Mouse (Mus musculus) gastrocnemius, adult 18-20 months (tissue): ENCODE measurements around the gene Kcnh2. TPM values are rescaled to one million over a fixed set of nuclear protein-coding genes. Genes with fewer than 3 reads are reported as not detected.

Source experiments
- DNase-seq: peaks from one replicate; pipeline ENCODE4 v3.0.0; 2021; ENCODE audit warnings: low spot score
- total RNA-seq, 2 experiments: library from RNA; stranded (reverse); gene quantifications; 2 replicates each; pipeline ENCODE4 v1.2.3; 2021

Kcnh2 gene
- total RNA-seq, 2 experiments from 2014 or later, result 1.1 to 1.5 TPM

DNA sequence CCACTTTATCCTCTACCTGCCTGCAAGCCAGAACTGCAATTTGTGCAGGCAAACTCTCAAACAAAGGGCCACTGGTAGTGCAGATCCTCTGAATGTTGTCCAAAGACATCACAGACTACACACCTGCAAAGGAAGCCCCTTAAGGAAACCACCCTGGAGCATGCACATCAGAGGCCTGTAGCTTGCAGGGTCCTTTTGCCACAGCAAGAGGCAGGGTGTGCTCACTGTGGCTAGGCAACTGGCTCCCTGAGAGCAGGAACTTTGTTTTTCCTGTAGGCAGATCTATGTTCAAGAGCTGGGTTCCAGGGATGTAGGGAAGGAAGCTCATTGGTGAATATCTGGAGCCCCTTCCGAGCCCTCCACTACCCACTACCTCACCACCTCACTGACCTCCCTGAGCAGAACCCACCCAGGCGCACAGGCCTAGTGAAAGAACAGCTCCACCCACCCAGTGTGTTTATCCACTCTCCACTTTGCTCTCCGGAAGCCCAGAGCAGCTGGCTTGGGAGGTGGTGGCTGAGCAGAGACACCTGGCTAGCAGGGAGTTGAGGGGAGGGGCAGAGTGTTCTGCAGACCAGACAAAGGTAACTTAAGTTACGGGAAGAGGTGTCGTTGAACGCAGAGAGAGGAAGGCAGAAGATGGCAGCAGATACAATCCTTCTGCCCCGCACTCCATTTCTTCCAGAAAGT lies 4.1 kb downstream of the Kcnh2 start:
- DNase-seq, result no peak

DNA sequence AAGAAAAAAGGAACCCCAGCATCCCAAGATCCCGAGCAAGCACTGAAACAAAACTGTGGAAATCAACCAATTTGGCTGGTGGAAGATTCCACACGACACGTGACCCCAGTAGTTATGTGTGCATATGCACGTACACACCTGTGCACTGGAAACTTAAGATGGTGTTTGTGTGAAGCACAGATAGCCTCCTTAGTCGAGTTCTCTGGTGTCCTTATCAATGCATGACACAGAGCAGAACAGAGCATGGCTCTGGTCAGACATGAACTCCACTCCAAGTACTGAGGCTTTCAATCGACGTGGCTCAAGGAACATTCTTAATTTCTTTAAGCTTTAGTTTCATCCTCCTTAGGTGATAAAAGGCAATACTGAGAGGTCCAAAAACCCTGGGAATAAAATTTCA lies 5.1 kb downstream of the Kcnh2 start:
- DNase-seq, result no peak

DNA sequence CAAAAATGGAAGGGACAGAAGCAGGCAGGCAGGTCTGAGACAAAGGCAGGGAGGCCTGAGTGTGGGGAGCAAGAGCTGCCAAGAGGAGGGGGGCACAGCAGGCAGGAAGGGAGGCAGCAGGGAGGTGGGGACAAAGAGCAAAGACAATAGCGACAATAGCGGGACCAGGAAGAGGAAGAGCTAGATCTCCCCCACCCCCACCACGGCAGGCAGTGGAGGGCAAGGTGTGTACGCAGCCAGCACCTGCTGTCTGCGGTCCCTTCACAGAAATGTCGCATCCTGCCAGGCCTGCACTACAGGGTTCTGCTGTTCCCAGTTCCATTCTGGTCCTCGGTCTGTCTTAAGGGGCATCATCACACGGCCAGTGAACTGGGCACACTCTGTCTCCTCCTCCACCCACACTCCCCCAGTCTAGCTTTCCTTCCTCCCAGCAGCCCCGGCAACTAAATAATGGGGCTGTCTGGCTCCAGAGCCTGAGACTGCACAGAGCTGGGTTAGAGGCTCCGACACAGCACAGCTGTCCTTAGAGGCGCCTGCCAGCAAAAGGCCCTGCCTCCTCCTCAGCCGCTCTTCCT lies 6.8 kb downstream of the Kcnh2 start:
- DNase-seq, result no peak

DNA sequence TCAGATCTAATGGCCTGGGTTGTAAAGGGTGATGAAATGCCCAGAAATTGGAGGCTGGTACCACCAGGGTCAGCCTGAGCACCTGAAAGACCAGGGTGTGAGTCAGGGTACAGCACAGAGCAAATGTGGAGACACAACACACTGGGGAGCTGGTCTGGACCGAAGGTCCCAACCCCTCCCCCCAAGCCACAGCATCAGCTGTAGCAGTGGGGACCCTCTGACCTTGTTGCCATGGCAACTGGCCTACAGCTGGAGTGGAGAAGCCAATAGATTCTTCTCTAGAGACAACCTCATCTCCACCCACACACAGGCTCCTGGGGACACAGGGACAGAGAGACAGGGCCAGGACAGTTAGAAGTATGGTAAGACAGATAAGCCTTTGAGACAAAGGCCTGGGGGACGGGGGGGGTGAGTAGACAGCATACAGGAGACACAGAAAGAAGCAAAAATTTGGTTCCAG lies 7.4 kb downstream of the Kcnh2 start:
- DNase-seq, result no peak

DNA sequence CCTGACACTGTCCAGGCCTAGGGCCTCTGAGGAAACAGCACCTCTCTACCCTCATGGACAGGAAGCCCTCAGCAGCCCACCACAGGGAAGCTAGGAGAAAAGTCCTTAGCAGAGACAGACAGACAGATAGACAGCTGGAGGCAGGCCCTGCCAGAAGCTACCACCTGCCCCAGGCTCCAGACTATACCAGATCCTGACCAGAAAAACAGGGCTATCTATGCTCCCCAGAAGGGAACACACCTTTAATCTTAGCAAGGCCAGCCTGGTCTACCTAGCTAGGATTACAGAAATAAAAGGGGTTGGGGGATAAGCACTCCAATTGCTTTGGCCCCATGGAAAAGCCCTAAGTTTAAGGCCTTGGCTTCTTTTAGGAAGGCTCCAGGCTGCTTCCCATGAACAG lies 8.0 kb downstream of the Kcnh2 start:
- no peak for DNase-seq

DNA sequence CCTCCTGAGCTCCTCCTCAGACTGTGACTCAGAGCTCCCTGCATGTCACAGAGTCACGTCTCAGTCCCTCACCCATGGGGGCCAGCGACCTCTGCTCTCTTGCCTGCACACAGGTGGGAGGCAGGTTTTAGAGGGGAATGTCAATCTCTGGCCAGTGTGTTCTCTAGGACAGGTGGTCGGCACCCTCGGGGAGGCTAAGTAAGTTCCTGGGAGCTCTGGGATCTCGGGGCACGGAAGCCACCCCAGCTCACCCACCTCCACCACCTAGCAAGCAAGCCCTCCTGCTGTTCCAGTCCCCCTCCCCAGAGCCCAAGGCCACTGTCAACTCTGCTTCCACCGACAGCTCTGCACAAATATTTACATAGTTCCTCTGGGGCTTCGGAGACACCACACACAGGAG lies 8.4 kb downstream of the Kcnh2 start:
- DNase-seq, result no peak

DNA sequence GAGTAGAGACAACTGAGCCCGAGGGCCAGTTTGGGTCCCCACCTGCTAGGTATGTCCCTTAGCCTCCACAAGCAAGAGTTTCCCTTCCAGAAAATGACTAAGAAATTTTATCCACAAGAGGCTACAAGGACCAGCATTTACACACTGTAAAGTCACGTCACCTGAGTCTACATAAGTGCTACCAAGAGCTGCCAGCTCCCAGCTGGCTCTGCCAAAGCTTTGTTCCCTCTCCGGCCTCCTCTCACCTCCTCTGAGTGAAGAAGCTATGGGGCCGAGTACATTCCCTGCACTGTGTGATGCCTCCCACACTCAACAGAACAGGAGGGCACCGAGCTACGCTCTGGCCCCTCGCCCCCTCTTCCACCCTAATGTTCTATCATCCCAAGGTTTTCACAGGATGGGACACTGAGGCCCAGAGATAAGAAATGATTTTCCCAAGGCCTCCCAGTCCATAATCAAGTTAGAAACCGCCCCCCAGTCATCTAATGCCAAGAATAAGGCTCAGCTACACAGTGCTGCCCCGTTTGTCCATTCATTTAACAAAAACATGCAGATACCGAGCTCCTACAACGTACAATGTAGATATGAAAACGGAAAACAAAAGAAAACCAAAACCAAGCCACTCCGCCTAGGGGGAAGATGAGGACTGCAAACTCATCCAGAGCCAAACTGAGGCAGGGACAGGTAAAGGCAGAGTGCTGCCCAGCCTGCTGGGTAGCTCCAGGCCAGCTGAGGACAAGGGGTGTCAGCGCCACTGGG lies 9.0 kb downstream of the Kcnh2 start:
- no peak for DNase-seq

DNA sequence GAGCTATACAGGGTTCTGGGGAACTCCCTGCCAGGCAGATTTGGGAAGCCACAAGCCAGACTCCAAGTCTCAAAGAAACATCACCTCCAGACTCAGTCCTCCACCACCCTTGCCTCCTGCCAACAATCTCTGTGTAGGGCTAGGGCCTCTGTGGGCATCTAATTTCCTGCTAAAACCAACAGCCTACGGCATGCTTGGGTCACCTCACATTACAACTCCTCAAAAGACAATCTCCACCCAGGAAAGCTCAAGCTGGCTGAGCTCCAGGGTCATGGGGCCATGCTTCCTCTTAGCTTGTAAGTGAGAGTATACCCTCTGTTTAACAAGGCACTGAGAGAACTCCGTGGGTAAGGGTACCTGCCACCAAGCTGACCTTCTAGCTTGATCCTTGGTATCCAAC lies 13.6 kb downstream of the Kcnh2 start:
- DNase-seq, result no peak

DNA sequence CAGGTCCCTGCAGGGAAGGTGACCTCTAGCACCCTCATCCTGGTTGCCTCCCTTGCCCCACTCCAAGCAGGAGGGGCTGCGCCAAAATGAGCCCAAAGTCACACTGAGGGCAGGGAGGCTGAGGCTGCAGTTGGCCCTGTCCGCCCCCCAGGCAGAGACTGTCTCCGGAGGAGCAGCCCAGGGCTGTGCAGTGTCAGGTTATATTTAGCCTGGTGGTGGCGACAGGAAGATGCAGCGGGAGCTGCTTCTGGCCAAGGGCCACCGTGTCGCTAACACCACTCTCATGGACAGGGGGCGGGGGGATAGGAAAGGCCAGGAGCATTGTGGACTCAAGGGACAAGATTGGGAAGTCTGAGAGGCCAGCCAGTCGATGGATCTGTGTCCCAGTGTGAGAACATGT lies 14.0 kb downstream of the Kcnh2 start:
- DNase-seq, result no peak

DNA sequence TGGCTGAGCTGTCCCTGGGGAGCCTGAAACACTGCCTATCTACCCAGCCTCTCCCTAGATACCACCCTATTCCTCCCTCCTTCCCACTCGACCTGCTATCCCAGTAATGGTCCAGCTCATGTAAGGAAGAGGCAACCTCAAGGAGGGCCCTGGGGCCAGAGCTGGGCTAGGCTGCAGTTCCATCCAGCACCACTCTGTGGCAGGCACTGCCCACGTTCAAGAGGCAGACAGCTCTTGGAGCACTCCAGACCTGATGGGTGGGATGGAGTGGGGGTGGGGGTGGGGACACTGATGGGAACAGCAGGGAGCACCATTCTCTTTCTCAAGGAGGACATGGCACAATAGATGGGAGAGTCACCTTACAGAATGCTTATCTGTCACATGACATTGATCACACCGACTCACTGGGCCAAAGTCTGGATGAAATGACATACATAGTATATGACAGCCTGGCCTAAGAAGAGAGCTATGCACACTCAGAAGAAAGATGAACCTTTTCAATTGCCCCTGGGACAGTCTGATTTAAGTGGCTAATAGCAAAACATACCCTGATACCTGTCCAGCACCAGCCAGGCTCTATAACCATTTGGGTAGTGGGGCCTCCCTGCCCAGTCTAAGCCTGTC lies 15.4 kb downstream of the Kcnh2 start:
- DNase-seq, result no peak

DNA sequence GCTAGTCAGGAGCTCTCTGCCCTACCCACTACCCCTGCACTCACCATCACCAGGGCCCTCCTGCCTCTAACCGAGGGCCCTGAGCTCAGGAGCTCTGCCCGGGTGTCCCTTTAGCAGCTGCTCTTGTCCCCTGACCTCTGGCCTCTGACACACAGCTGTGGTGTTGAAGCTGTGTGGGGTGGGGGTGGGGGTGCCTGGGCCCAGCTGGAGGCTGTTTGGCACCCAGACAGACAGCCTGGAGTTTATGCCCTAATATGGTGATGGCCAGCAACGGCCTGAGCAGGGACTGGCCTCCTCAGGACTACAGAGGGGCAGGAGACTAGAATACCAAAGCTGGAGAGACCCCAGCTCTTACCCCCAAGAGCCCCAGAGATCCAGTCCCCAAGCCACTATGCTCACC lies 16.7 kb downstream of the Kcnh2 start:
- no peak for DNase-seq

DNA sequence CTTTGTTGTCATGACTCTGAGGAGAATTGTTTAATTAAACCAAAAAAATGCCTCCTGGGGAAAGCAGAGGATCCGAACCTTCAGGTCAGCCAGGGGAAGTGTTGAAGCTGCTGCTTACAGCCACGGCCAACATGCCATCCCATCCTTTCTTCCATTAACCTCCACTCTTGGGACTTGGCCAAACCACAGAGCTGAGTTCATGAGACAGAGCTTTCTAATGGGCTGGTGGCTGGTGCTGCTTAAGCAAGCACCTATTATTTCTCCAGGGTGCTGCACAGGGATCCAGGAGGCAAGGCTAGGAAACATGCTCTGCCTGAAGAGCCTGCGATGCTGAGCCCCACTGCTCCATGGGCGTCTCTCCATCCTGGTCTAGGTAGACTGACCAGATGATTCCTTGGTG lies 19.0 kb downstream of the Kcnh2 start:
- no peak for DNase-seq

DNA sequence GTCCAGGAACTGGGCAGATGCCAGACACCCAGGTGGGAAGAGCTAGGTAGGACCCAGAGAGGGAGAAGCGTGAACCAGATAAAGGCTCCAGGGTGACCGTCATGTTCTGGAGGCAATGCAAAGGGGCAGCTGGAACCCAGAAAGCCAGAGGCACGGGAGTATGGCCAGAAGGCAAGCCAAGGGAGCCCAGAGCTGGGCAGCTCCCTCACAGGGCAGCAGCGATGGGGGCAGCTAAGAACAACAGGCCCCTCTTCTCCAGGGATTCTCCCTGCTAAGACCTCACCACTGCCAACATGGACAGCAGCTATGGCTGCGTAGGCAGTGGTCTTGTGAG lies 21.5 kb downstream of the Kcnh2 start:
- no peak for DNase-seq

DNA sequence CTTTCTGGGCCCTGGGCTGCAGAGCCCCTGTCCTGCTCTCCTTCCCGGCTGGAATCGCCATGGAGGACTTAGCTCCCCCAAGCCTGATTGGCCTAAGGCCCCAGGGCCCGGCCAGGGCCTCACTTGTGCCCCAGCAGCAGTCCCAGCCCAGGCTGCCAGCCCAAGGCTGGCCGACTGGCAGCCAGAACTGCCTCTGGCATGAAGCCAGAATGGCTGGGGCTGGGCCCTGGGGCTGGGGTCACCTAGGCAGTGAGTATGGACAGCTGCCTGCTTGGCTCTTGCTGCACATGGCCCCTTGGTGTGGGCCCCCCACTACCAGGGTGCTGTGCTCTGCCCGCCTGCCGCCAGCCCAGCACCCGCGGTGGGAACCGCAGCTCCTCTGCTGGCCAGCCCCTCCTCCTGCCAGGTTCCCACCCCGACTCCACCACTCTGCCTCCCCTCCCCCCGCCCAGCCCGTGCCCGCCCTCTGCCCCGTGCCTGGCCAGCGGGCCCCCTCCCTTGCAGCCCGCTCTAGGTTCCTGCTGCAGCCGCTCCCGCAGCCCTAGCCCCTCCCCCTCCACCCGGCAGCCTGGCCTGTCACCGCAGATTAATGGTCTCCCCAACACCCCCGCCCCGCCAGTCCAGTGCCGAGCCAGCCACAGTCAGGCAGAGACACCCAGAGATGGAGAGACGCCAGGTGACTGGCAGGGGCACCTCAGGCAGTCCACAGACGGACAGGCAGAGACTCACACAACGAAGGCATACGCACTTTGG lies 22.0 kb downstream of the Kcnh2 start:
- DNase-seq, result peak; percentile 53

DNA sequence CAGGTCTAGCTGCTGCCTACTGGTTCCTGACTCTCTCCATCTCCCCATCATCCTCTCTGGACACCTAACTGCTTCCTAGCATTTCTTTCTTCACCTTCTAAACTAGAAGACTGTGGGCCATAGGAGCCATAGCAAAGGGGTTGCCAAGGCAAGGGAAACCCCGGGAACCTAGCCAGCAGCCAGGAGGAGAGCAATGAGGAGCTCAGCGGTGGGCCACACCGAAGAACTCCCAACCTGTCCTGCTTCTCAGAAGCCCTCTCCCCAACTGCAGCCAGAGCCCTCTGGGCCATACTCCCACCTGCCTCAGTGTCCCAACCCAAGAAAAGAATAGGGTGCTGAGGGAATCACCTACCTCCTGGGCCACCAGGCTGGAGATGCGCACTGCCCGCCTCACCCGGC lies 22.6 kb downstream of the Kcnh2 start:
- DNase-seq, result no peak

DNA sequence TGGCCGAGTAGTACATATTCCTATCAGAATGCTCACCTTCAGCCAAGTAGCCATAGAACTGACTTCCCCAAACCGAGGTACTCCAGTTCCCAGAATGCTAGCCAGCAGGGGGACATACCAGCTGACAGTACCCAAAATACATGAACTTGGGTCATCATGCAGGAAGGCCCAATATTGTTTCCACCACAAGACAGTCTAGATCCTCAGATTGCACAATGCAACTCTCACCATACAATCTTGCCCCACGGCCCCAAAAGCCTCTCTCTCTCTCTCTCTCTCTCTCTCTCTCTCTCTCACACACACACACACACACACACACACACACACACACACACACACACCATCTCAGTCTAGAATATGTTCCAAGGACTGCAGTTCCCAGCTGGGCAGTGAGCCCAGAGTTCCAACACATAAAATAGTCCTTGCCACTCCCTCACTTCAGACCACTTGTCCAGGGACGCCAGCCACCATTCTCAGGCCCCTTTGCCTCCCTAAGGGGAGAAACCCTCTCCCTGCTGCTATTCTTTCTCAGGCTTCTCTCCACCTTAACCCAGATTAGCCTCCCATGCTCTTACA lies 24.5 kb downstream of the Kcnh2 start:
- no peak for DNase-seq

DNA sequence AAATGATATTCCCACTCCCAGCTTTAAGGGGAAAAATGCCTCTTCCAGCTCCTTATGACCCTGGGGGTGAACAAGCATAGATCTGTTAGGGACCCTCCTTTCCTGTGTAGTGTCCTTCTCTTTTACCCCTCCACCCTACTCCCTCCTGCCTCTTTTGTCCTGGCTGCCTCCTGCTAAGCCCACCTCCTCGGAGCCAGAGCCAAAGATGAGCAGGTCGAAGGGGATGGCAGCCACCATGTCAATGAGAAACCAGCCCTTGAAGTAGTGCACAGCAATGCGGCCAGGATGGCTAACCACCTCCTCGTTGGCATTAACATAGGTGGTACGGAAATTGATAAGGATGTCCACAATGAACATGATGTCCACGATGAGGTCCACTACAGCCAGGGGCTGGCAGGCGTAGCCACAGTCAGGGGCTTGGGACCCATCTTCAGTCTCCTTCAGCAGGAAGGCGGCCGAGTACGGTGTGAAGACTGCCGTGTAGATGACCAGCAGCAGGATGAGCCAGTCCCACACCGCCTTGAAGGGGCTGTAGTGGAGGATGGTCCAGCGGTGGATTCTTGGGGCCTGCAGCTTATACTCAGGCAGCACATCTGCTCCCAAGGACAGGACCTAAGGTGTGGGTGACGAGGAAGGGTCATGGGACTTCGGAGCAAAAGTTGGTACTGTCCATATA lies 25.1 kb downstream of the Kcnh2 start:
- no peak for DNase-seq

DNA sequence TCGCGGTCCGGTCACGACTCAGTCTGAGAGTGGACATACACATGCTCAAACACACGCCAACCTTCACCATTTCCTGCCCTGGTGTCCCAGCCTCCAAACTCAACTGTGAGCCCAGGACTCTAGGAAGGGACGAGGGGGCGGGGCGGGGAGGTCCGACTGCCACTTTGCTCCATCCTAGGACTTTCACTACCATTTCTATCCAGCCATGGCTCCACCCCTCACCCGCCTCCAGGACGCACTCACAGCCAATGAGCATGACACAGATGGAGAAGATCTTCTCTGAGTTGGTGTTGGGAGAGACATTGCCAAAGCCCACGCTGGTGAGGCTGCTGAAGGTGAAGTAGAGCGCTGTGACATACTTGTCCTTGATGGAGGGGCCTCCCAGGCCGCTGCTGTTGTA lies 26.2 kb downstream of the Kcnh2 start:
- no peak for DNase-seq

DNA sequence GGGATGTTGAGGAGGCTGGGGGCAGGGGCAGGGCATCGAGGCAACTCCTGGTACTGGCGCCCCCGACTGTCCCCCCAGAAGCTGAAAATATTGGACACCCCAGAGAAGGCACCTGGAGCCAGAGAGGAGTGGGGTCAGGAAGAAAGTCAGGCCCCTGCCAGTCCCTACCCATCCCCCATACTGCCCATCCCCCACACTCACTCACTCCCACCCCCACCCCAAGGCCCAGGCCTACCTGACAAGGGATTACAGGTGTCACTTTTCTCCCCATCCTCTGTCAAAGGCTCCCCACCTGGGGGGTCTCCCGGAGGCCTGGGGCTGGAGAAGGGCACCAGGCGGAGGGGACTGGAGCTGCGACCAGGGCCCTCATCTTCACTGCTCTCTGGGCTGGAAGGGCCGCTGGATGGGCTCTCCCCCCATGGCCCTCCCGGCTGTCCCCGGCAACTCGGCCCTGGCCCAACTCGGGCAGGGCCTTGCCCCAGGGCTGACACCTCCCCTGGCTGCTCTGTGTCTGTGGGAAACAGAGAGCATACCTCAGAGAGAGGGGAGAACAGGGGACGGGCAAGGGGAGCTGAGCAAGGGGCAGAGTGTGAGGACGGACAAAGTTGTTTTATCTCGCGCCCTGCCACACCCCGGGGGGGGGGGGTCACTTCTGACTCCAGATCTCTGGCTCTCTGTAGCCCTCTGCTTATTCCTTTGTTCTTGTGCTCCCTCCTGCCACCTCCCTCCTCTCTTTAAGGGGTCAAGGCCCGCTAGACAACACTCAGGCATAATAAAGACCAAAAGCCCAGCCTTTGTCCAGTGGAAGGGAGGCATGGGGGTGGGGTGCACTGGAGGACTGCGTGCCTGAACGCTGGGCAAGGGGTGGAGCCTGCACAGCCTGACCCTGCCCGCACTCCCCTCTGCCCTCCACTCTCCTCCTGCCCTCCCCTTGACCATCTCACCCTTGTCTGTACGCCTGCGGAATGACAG lies 29.4 kb downstream of the Kcnh2 start:
- no peak for DNase-seq

DNA sequence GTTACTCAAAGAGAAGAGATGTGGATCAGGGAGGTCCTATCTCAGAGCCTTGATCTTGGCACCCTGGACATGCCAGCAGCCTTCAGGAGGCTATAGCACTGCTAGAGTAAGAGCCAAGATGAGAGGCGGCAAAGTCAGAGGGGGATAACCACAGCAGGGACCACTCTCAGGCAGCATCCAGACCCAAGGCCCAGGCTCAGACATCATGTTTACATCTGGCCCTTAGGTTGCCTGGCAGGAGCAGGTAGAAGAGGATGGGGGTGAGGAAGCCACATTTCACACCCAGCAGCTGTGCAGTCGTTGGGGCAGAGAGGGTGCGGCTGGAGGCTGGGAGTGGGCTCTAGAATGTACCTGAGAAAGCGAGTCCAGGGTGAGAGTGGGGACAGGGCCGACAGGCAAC lies 30.5 kb downstream of the Kcnh2 start:
- DNase-seq, result no peak
